Mouse (Mus musculus): ENCODE data around the gene Vmn1r73. TPM values are rescaled to one million over a fixed set of nuclear protein-coding genes. Genes with fewer than 3 reads are reported as not detected.

Gene Vmn1r73
- polyA plus RNA-seq (2012; rRNA removed), result not detected in 2 replicates

DNA sequence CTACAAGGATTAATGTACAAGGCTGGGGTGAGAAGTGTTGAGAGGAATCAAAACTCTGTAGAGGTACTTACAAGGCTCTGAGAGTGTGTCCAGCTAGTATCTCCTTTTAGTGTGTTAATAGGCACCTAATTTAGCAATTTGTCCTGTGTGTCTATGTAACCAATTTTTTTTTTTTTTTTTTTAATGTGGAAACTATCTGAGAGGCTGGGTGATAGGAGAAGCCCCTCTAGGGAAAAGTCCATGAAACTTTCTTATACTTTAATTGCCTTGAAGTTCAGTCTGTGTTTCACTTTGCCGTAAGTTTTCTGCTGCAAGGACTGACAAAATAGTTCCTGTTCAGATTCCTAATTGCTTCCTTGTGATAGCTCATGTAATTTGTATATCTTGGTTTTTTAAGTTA lies at the start of gene Vmn1r73:
TSS of gene Vmn1r73 (plus strand) at position 301 of the 400 bp plus-strand sequence.
- WGBS, result 94% methylated on average over 1 of the region's 1 CpGs
- Histone ChIP-seq H3K27me3 (replicated peaks; ENCODE audit: control insufficient read depth, insufficient read depth, low read length) (no peaks in the 10 kb centered on the region), H3K36me3 (ENCODE audit: control insufficient read depth, insufficient read depth, low read length) (no peaks in the 10 kb centered on the region), H3K4me3 (ENCODE audit: insufficient read depth, low read depth, low read length) (no peak within 1 kb of the TSS), H3K4me1 (ENCODE audit: control insufficient read depth, insufficient read depth, low read length) (no peaks in the 10 kb centered on the region), H3K27ac (ENCODE audit: insufficient read depth, low read depth, low read length) (no peak within 1 kb of the TSS)
- TF ChIP-seq POLR2A (IDR thresholded peaks at IDR 0.05; ENCODE audit: low read depth, low read length), result no peak
- TF ChIP-seq CTCF (conservative IDR thresholded peaks at IDR 0.05; ENCODE audit: insufficient read depth, insufficient read length, low read depth, low read length), result no peak
- DNase-seq, result no peak

Other genes with a start within 250 kb of the Vmn1r73 start
- gene Zscan4-ps2, start 216.0 kb upstream of the Vmn1r73 start, polyA plus RNA-seq (2012; rRNA removed), result not detected in 2 replicates
- not detected in 2 replicates for gene Zscan4-ps3, start 121.0 kb upstream of the Vmn1r73 start, polyA plus RNA-seq (2012; rRNA removed)
- gene Vmn1r72, start 50.1 kb upstream of the Vmn1r73 start, polyA plus RNA-seq (2012; rRNA removed), result not detected in 2 replicates
- not detected in 2 replicates for gene Vmn1r74, start 103.7 kb downstream of the Vmn1r73 start, polyA plus RNA-seq (2012; rRNA removed)
- gene Vmn1r75, start 144.4 kb downstream of the Vmn1r73 start, polyA plus RNA-seq (2012; rRNA removed), result not detected in 2 replicates
- gene Vmn1r76, start 207.9 kb downstream of the Vmn1r73 start, polyA plus RNA-seq (2012; rRNA removed), result not detected in 2 replicates